Mouse (Mus musculus): Measurements from ENCODE around the gene Wbp4. TPM values are rescaled to one million over a fixed set of nuclear protein-coding genes. Genes with fewer than 3 reads are reported as not detected.

The Wbp4 gene
- polyA plus RNA-seq, 1 experiment from 2014 or later = 61.3 TPM

GRCm38 (mm10) chr14:79425979-79426729 is 55.2 kb downstream of the Wbp4 start, which contains the start of gene Kbtbd7:
Gene Kbtbd7 (plus strand): TSS chr14:79426511.
- under 1% methylated on average over 42 of the region's 44 CpGs for WGBS
- peak within 1 kb of the TSS; percentile 66 for H3K27ac ChIP-seq (ENCODE audit: low read depth, low read length)
- no peaks in the 10 kb centered on the region for H3K27me3 ChIP-seq (ENCODE audit: control insufficient read depth, insufficient read depth, low read length)
- H3K9me3 ChIP-seq (ENCODE audit: control insufficient read depth, low read length) = peaks cover 3% of the 10 kb centered on the region; the same call in 1 of the 2 replicates
- DNase-seq (ENCODE audit: low spot score) (peak; percentile 93), ATAC-seq (ENCODE audit: low FRiP score) (peak; percentile 98)
- peak within 1 kb of the TSS; percentile 56 for H3K9ac ChIP-seq (ENCODE audit: low read depth, low read length)
- no peaks in the 10 kb centered on the region for H3K36me3 ChIP-seq (ENCODE audit: control insufficient read depth, insufficient read depth, low read length)
- H3K4me1 ChIP-seq (replicated peaks; ENCODE audit: control insufficient read depth, insufficient read depth, low read length) = no peaks in the 10 kb centered on the region
- H3K4me3 ChIP-seq (ENCODE audit: low read depth, low read length) = peak within 1 kb of the TSS; percentile 38
- peak within 1 kb of the TSS; percentile 43 for H3K4me2 ChIP-seq (replicated peaks; ENCODE audit: low read depth, low read length)

DNA sequence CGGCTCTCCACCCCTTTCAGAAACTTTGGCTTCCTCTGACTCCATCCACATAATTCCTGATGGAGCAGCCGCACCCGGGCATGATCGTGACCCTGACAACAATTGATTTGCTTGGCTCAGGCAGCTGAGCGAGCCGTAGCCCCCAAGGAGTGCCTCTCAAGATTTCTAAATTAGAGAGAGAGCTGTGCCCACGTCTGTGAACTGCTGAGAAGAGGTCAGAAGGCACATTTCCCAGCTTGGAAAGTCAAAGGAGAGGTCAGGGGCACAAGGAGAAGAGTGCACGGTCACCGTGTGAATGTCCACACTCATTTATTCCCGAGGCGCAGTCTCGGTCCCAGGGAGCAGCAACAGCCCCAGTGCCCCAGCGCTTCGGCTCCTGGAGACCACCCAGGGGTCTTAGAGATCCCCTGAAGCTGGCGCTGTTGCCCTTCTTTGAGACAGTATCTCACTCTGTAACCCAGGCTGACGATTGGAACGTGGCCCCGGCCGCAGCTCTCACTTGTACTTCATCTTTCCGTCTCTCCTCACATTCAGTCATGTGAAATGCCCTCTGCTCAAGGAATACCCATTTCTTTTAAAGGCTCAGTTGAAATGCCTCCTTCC is 61.1 kb downstream of the Wbp4 start:
- Histone ChIP-seq H3K9me3 (ENCODE audit: control insufficient read depth, low read length) (no peaks in the 10 kb centered on the region), H3K4me1 (replicated peaks; ENCODE audit: control insufficient read depth, insufficient read depth, low read length) (peaks cover 3% of the 10 kb centered on the region; the same call in 1 of the 2 replicates), H3K4me2 (replicated peaks; ENCODE audit: low read depth, low read length) (peak overlapping the region; percentile 32), H3K27ac (ENCODE audit: low read depth, low read length) (no peak overlapping the region), H3K36me3 (ENCODE audit: control insufficient read depth, insufficient read depth, low read length) (no peaks in the 10 kb centered on the region), H3K27me3 (ENCODE audit: control insufficient read depth, insufficient read depth, low read length) (no peaks in the 10 kb centered on the region), H3K9ac (ENCODE audit: low read depth, low read length) (no peak overlapping the region), H3K4me3 (ENCODE audit: low read depth, low read length) (no peak overlapping the region)
- ATAC-seq (ENCODE audit: low FRiP score) = peak; percentile 85
- peak; percentile 57 for DNase-seq (ENCODE audit: low spot score)
- 26% methylated on average over 20 of the region's 20 CpGs for WGBS

DNA sequence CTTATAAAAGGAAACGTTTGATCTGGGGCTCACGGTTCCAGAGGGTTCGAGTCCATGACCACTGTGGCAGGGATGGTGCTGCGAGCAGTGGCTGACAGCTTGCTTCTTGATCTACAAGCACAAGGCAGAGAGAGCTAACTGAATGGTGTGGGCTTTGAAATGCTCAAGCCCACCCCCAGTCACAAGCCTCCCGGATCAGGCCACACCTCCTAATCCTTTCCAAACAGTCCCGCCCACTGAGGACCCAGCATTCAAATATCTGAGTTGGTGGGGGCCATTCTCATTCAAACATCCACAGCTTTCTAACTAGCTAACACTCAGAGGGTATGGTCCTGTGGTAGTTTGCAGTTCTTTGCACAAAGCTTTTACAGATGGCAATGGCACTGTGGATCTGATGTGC is 68.2 kb downstream of the Wbp4 start:
- no peak overlapping the region for H3K27ac ChIP-seq (ENCODE audit: low read depth, low read length)
- H3K9me3 ChIP-seq (ENCODE audit: control insufficient read depth, low read length) = no peaks in the 10 kb centered on the region
- no peaks in the 10 kb centered on the region for H3K36me3 ChIP-seq (ENCODE audit: control insufficient read depth, insufficient read depth, low read length)
- H3K4me3 ChIP-seq (ENCODE audit: low read depth, low read length) = no peak overlapping the region
- ATAC-seq (ENCODE audit: low FRiP score) = no peak
- no peak overlapping the region for H3K9ac ChIP-seq (ENCODE audit: low read depth, low read length)
- no peak for DNase-seq (ENCODE audit: low spot score)
- H3K4me2 ChIP-seq (replicated peaks; ENCODE audit: low read depth, low read length) = no peak overlapping the region
- WGBS = 91% methylated on average over 6 of the region's 6 CpGs
- no peaks in the 10 kb centered on the region for H3K4me1 ChIP-seq (replicated peaks; ENCODE audit: control insufficient read depth, insufficient read depth, low read length)
- H3K27me3 ChIP-seq (ENCODE audit: control insufficient read depth, insufficient read depth, low read length) = no peaks in the 10 kb centered on the region

- DNase-seq (ENCODE audit: low spot score) (no peak), ATAC-seq (ENCODE audit: low FRiP score) (no peak)
- Histone ChIP-seq H3K27ac (ENCODE audit: low read depth, low read length) (no peak overlapping the region), H3K4me1 (replicated peaks; ENCODE audit: control insufficient read depth, insufficient read depth, low read length) (no peaks in the 10 kb centered on the region), H3K9ac (ENCODE audit: low read depth, low read length) (no peak overlapping the region), H3K4me3 (ENCODE audit: low read depth, low read length) (no peak overlapping the region), H3K9me3 (ENCODE audit: control insufficient read depth, low read length) (no peaks in the 10 kb centered on the region), H3K4me2 (replicated peaks; ENCODE audit: low read depth, low read length) (no peak overlapping the region), H3K36me3 (ENCODE audit: control insufficient read depth, insufficient read depth, low read length) (no peaks in the 10 kb centered on the region), H3K27me3 (ENCODE audit: control insufficient read depth, insufficient read depth, low read length) (no peaks in the 10 kb centered on the region)
- 81% methylated on average over 2 of the region's 2 CpGs for WGBS
Measured at GRCm38 (mm10) chr14:79410662-79411061, 70.7 kb downstream of the Wbp4 start.

Other genes starting within 250 kb of the Wbp4 start
- not detected in 2 replicates for gene Zfp957, start 234.2 kb downstream of the Wbp4 start, polyA plus RNA-seq (2014; fragmentation: Nextera tagmentation; extraction: Ambion mirVana)
- 33.0 and 41.9 TPM in 2 replicates for gene Rgcc, start 179.9 kb downstream of the Wbp4 start, polyA plus RNA-seq (2014; fragmentation: Nextera tagmentation; extraction: Ambion mirVana)
- 37.0 and 39.5 TPM in 2 replicates for gene Naa16, start 90.7 kb downstream of the Wbp4 start, polyA plus RNA-seq (2014; fragmentation: Nextera tagmentation; extraction: Ambion mirVana)
- 12.6 and 12.8 TPM in 2 replicates for gene Mtrf1, start 83.7 kb downstream of the Wbp4 start, polyA plus RNA-seq (2014; fragmentation: Nextera tagmentation; extraction: Ambion mirVana)
- gene Kbtbd7, start 55.0 kb downstream of the Wbp4 start, polyA plus RNA-seq (2014; fragmentation: Nextera tagmentation; extraction: Ambion mirVana) = 17.6 and 20.4 TPM in 2 replicates
- 5.0 and 5.5 TPM in 2 replicates for gene Kbtbd6, start 29.7 kb downstream of the Wbp4 start, polyA plus RNA-seq (2014; fragmentation: Nextera tagmentation; extraction: Ambion mirVana)
- 8.7 and 9.4 TPM in 2 replicates for gene Elf1, start 326 bp downstream of the Wbp4 start, polyA plus RNA-seq (2014; fragmentation: Nextera tagmentation; extraction: Ambion mirVana)
- gene Sugt1, start 106.2 kb upstream of the Wbp4 start, polyA plus RNA-seq (2014; fragmentation: Nextera tagmentation; extraction: Ambion mirVana) = 165 and 166 TPM in 2 replicates
- gene Cnmd, start 180.7 kb upstream of the Wbp4 start, polyA plus RNA-seq (2014; fragmentation: Nextera tagmentation; extraction: Ambion mirVana) = 20.0 and 20.9 TPM in 2 replicates